Mouse (Mus musculus) layer of hippocampus, adult 2 months (tissue): ENCODE data around the gene Fastkd2. TPM values are rescaled to one million over a fixed set of nuclear protein-coding genes. Genes with fewer than 3 reads are reported as not detected.

Experiments
- DNase-seq, 2 experiments: peaks; one replicate each; pipeline ENCODE4 v3.0.0; 2022; ENCODE audit warnings: low spot score in 2 of 2
- H3K27ac ChIP-seq: fragments of 200-600 bp; 2 replicates; pipeline ENCODE4 v1.8.1; 2022
- H3K4me3 ChIP-seq: fragments of 200-600 bp; 2 replicates; pipeline ENCODE4 v1.8.1; 2022; ENCODE audit warnings: mild to moderate bottlenecking
- CTCF ChIP-seq: fragments of 200-600 bp; conservative IDR thresholded peaks from 2 replicates; pipeline ENCODE4 v1.8.1; 2022; ENCODE audit warnings: antibody characterized with exemption, mild to moderate bottlenecking, moderate library complexity
- total RNA-seq, 2 experiments: library from RNA; stranded (reverse); gene quantifications; 2 replicates each; pipeline ENCODE4 v1.2.3; 2021

The Fastkd2 gene
- total RNA-seq, 2 experiments from 2014 or later: 17.3 to 24.7 TPM

- DNase-seq: peak in 1 of 2 experiments; percentile 55
- no peak overlapping the region for H3K4me3 ChIP-seq
- H3K27ac ChIP-seq: no peak overlapping the region
- no peak for TF ChIP-seq CTCF
Measured at GRCm38 (mm10) chr1:63770309-63770708, 39.9 kb downstream of the Fastkd2 start.

GRCm38 (mm10) chr1:63776396-63776795 is 46.0 kb downstream of the Fastkd2 start:
- Histone ChIP-seq H3K27ac (no peak overlapping the region), H3K4me3 (no peak overlapping the region)
- TF ChIP-seq CTCF: no peak
- DNase-seq: no peak

DNA sequence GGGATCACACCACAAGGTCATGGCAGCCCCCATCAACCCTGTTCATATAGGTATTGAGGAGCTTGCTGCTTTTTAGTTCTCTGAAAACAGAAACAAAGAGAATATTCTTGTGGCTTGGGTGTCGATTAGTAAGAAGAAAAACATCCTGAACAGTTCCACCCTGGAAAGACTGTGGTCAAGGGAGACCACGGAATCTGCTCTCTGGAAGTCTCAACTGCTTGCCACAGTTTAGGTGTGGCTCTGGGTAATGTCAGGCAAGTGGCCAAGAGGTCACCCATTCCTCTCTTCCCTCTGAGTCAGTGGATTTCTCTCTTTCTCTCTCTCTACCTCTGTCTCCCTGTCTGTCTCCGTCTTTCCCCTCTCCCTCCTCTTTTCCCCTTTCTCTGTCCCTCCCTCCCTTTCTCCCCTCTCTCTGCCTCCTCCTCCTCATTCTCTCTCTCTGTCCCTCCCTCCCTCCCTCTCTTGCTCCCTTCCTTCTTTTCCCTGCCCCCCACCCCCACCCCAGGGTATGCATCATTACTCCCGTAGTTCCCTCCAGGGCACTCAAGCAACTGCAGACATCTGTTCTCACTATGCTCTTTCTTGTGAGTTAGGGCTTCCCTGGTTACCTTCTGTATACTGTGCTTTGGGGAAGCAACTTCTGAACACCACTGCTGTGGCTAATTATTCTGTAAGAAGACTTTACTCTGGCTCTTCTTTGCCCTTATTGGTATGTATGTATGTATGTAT is 46.7 kb downstream of the Fastkd2 start:
- no peak for TF ChIP-seq CTCF
- DNase-seq: no peak
- Histone ChIP-seq H3K4me3 (no peak overlapping the region), H3K27ac (no peak overlapping the region)

DNA sequence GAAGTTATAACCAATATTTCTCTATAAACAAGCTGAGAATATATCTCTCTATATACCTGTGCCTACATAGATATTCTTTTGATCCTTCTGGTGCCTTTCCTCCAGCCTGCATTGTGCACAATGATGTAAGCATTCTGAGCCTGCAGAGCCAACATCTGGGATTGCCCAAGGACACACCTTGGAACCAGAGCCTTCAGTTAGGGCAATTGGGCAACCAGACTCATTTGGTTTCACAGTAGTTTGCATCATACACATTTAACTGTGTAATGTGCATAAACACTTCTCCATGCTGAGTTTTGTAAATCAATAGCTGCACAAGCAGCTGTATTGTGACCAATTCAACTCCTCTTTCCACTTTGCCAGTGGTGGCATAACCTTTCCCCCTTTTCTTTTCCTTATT is 63.9 kb downstream of the Fastkd2 start:
- no peak for TF ChIP-seq CTCF
- no peak overlapping the region for H3K27ac ChIP-seq
- no peak overlapping the region for H3K4me3 ChIP-seq
- DNase-seq: no peak

Other genes starting within 250 kb of the Fastkd2 start
- gene Gm39653, start 114.6 kb upstream of the Fastkd2 start, total RNA-seq: not detected
- not detected for gene Dytn, start 43.7 kb upstream of the Fastkd2 start, total RNA-seq
- gene Mdh1b, start 296 bp upstream of the Fastkd2 start, total RNA-seq: under 1 TPM; 0.77 to 0.81 TPM
- not detected for gene 4933402D24Rik, start 38.7 kb downstream of the Fastkd2 start, total RNA-seq